Mouse (Mus musculus) midbrain, embryonic 16.5 days (tissue): ENCODE measurements around the gene Ube2l6. TPM values are rescaled to one million over a fixed set of nuclear protein-coding genes. Genes with fewer than 3 reads are reported as not detected.

Experiments used
- ATAC-seq: fragments of 200-750 bp; cut with Nextera tagmentation; 2 replicates; pipeline ENCODE4 v1.8.0; 2017; ENCODE audit warnings: moderate TSS enrichment
- H3K27ac ChIP-seq: fragments of 300-500 bp; sonication (generic); 2 replicates; pipeline ENCODE4 v1.5.1; 2014; ENCODE audit warnings: mild to moderate bottlenecking, low read length, mixed read lengths
- H3K27me3 ChIP-seq: fragments of 300-500 bp; sonication (generic); 2 replicates; pipeline ENCODE4 v1.6.1; 2014; ENCODE audit warnings: low read depth, low read length, mixed read lengths; ENCODE audit not compliant: control insufficient read depth, insufficient read depth
- H3K36me3 ChIP-seq: fragments of 300-500 bp; sonication (generic); 2 replicates; pipeline ENCODE4 v1.6.1; 2014; ENCODE audit warnings: mild to moderate bottlenecking, low read length, moderate library complexity, mixed read lengths; ENCODE audit not compliant: control insufficient read depth, insufficient read depth
- H3K4me1 ChIP-seq: fragments of 300-500 bp; sonication (generic); 2 replicates; pipeline ENCODE4 v1.6.1; 2014; ENCODE audit warnings: mild to moderate bottlenecking, low read length, mixed read lengths; ENCODE audit not compliant: control insufficient read depth, insufficient read depth
- H3K4me2 ChIP-seq: fragments of 300-500 bp; sonication (generic); 2 replicates; pipeline ENCODE4 v1.6.1; 2014; ENCODE audit warnings: mild to moderate bottlenecking, low read length, mixed read lengths
- H3K4me3 ChIP-seq: fragments of 300-500 bp; sonication (generic); 2 replicates; pipeline ENCODE4 v1.5.1; 2014; ENCODE audit warnings: low read depth, mild to moderate bottlenecking, low read length, moderate library complexity, mixed read lengths
- H3K9ac ChIP-seq: fragments of 300-500 bp; sonication (generic); 2 replicates; pipeline ENCODE4 v1.6.1; 2014; ENCODE audit warnings: low read depth, low read length, mixed read lengths
- H3K9me3 ChIP-seq: fragments of 300-500 bp; sonication (generic); replicated peaks from 2 replicates; pipeline ENCODE4 v1.6.1; 2014; ENCODE audit warnings: mild to moderate bottlenecking, low read length, mixed read lengths; ENCODE audit not compliant: control insufficient read depth, poor library complexity, severe bottlenecking
- WGBS: fragments of 180-500 bp; shearing (Covaris S2); extraction: QIAGEN DNeasy Blood & Tissue Kit; methylation state at CpG from one replicate; pipeline ENCODE4 v1.1.7; 2014; 5-methylcytosine and 5-hydroxymethylcytosine counted together
- polyA plus RNA-seq: library from polyadenylated mRNA; unstranded; fragments of >200 nt; fragmentation: Nextera tagmentation; extraction: Ambion mirVana; gene quantifications from 2 replicates; pipeline ENCODE4 v1.2.1, GENCODE M21; 2015

The Ube2l6 gene
- polyA plus RNA-seq, 1 experiment from 2014 or later = 22.9 TPM

- no peak overlapping the region for H3K27ac ChIP-seq
- H3K4me1 ChIP-seq = no peaks in the 10 kb centered on the region
- H3K27me3 ChIP-seq = no peaks in the 10 kb centered on the region
- no peak overlapping the region for H3K4me3 ChIP-seq
- WGBS = 67% methylated on average over 1 of the region's 1 CpGs
- H3K9ac ChIP-seq = no peak overlapping the region
- no peaks in the 10 kb centered on the region for H3K36me3 ChIP-seq
- no peaks in the 10 kb centered on the region for H3K9me3 ChIP-seq
- H3K4me2 ChIP-seq = no peak overlapping the region
- no peak for ATAC-seq
Observed at GRCm38 (mm10) chr2:84762818-84763217, 35.8 kb upstream of the Ube2l6 start.

DNA sequence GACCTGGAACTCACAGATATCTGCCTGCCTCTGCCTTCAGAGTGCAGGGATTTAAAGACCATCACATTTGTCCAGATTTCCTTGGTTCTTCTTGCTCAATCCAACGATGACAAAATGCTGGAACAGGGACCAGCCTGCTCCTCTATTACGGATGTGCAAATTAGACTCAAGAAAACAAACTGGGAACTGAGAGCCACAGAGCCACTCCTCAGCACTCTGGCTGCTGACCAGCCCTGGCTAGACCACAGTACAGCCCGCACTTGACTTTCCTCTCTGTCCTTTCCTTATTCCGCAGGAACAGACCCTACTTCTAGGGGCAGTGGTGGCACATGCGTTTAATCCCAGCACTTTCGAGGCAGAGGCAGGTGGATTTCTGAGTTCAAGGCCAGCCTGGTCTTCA lies 28.1 kb upstream of the Ube2l6 start:
- Histone ChIP-seq H3K9me3 (no peaks in the 10 kb centered on the region), H3K27me3 (no peaks in the 10 kb centered on the region), H3K9ac (no peak overlapping the region), H3K27ac (no peak overlapping the region), H3K36me3 (no peaks in the 10 kb centered on the region), H3K4me1 (peaks cover 4% of the 10 kb centered on the region), H3K4me2 (no peak overlapping the region), H3K4me3 (no peak overlapping the region)
- 87% methylated on average over 6 of the region's 6 CpGs for WGBS
- ATAC-seq = no peak

GRCm38 (mm10) chr2:84772454-84772853 lies 26.2 kb upstream of the Ube2l6 start:
- H3K27ac ChIP-seq = no peak overlapping the region
- no peaks in the 10 kb centered on the region for H3K27me3 ChIP-seq
- H3K4me1 ChIP-seq = peaks cover 6% of the 10 kb centered on the region
- no peak for ATAC-seq
- H3K36me3 ChIP-seq = no peaks in the 10 kb centered on the region
- 87% methylated on average over 4 of the region's 4 CpGs for WGBS
- H3K4me3 ChIP-seq = no peak overlapping the region
- no peak overlapping the region for H3K9ac ChIP-seq
- H3K9me3 ChIP-seq = no peaks in the 10 kb centered on the region
- no peak overlapping the region for H3K4me2 ChIP-seq

- Histone ChIP-seq H3K4me1 (peaks cover 8% of the 10 kb centered on the region), H3K4me3 (no peak overlapping the region), H3K9ac (no peak overlapping the region), H3K4me2 (no peak overlapping the region), H3K27me3 (no peaks in the 10 kb centered on the region), H3K27ac (no peak overlapping the region), H3K36me3 (no peaks in the 10 kb centered on the region), H3K9me3 (no peaks in the 10 kb centered on the region)
- ATAC-seq = no peak
- WGBS = 84% methylated on average over 5 of the region's 5 CpGs
Observed at GRCm38 (mm10) chr2:84773195-84773594, 25.4 kb upstream of the Ube2l6 start.

DNA sequence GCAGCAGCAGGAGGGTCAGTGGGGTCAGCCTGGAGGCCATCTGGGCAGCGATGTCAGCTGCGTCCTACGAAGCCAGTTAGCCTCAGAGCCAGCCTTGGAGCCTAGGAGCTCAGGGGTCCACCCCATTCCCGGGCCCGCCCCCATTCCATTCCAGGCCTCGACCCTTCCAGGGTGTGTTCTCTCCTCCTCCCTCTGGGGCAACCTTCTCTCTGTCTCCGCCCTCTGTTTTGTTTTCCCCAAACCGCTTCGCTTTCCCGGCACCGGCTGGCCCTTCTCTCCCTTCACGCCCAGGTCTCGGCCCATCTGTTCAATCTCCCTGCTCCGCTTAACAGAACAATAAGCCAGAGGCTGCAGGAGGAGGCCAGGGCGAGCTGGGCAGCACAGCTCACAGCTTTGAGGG lies 23.9 kb upstream of the Ube2l6 start:
- ATAC-seq = peak; percentile 55
- 1% methylated on average over 14 of the region's 15 CpGs for WGBS
- Histone ChIP-seq H3K27ac (peak overlapping the region; percentile 17; the same call in 1 of the 2 replicates), H3K4me1 (peaks cover 9% of the 10 kb centered on the region), H3K9ac (peak overlapping the region; percentile 68), H3K4me3 (peak overlapping the region; percentile 34), H3K27me3 (no peaks in the 10 kb centered on the region), H3K9me3 (no peaks in the 10 kb centered on the region), H3K4me2 (peak overlapping the region; percentile 59), H3K36me3 (no peaks in the 10 kb centered on the region)

DNA sequence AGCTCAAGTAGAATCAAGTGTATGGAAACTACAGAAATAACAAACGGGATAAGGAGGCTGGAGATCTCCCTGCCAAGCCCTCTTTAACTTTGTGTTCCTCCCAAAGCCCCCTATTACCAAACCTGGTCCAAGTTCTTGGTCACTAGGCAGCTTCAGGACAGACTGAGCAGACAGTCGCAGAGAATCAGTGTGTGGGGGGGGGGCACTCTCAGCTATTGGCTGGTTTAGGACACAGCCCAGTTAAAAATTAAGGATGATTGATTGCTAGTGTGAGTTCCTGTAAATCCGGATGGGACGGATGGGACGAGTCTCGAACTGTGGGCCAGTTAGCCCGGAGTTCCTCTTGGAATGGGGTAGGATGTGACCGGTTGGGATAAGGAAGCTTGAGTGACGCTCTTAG lies 23.4 kb upstream of the Ube2l6 start, which contains the start of gene Serping1:
Gene Serping1 (minus strand): TSS at position 204 of the 400 bp plus-strand sequence.
- H3K36me3 ChIP-seq = no peaks in the 10 kb centered on the region
- no peaks in the 10 kb centered on the region for H3K9me3 ChIP-seq
- peaks cover 9% of the 10 kb centered on the region for H3K4me1 ChIP-seq
- H3K27ac ChIP-seq = peak within 1 kb of the TSS; percentile 17; the same call in 1 of the 2 replicates
- 0 out of 2 replicates have a peak, but pooled peaks have one; percentile 11 for ATAC-seq
- 60% methylated on average over 9 of the region's 9 CpGs for WGBS
- peak within 1 kb of the TSS; percentile 34 for H3K4me3 ChIP-seq
- peak within 1 kb of the TSS; percentile 68 for H3K9ac ChIP-seq
- peak within 1 kb of the TSS; percentile 59 for H3K4me2 ChIP-seq
- no peaks in the 10 kb centered on the region for H3K27me3 ChIP-seq

- Histone ChIP-seq H3K4me2 (no peak overlapping the region), H3K27me3 (no peaks in the 10 kb centered on the region), H3K27ac (no peak overlapping the region), H3K9ac (no peak overlapping the region), H3K36me3 (no peaks in the 10 kb centered on the region), H3K4me3 (no peak overlapping the region), H3K9me3 (no peaks in the 10 kb centered on the region), H3K4me1 (peaks cover 9% of the 10 kb centered on the region)
- ATAC-seq = no peak
- WGBS = 83% methylated on average over 6 of the region's 6 CpGs
Observed at GRCm38 (mm10) chr2:84775665-84776064, 23.0 kb upstream of the Ube2l6 start.

DNA sequence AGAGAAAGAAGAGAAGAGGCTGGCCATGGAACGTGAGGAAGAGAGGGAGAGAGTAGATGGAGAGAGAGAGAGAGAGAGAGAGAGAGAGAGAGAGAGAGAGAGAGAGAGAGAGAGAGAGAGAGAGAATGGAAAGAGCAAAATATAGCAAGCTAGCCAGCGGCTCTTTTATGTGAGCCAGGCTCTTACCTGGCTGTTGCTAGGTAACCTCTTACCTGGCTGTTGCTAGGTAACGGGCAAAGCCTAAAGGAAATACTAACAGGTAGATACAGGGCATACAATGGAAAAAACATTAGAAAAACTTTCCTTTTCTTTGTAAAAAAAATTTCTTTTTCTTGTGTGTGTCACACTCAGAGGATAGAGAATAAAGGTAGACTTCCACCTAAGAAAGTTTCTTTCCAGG lies 20.9 kb upstream of the Ube2l6 start:
- H3K4me2 ChIP-seq = peak overlapping the region; percentile 31; the same call in 1 of the 2 replicates
- peaks cover 9% of the 10 kb centered on the region for H3K4me1 ChIP-seq
- no peaks in the 10 kb centered on the region for H3K9me3 ChIP-seq
- peak overlapping the region; percentile 88 for H3K27ac ChIP-seq
- no peak overlapping the region for H3K9ac ChIP-seq
- H3K27me3 ChIP-seq = no peaks in the 10 kb centered on the region
- WGBS = 42% methylated on average over 3 of the region's 3 CpGs
- H3K36me3 ChIP-seq = no peaks in the 10 kb centered on the region
- peak; percentile 90 for ATAC-seq
- no peak overlapping the region for H3K4me3 ChIP-seq

DNA sequence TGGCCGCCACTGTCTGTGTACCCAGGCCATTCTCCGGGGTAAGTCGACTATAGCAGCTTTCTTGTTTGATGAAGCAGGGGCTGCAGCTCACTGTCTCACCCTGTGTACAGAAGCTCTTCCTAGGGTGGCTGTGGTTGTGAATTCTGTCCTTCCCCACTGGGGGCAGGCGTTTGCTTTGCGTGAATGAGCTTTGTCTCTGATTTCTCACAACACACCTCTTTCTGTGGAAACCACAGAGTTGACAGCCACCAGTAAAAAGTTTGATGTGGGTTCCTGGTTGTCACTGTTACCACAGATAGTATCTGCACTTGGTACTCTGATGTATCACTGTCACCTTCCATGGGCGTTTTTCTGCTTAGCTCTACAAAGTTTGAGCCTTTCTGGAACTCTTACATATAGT lies 19.4 kb upstream of the Ube2l6 start:
- H3K4me1 ChIP-seq = peaks cover 9% of the 10 kb centered on the region
- no peaks in the 10 kb centered on the region for H3K36me3 ChIP-seq
- WGBS = 68% methylated on average over 6 of the region's 6 CpGs
- no peak for ATAC-seq
- H3K27ac ChIP-seq = no peak overlapping the region
- H3K4me3 ChIP-seq = no peak overlapping the region
- H3K27me3 ChIP-seq = no peaks in the 10 kb centered on the region
- no peak overlapping the region for H3K9ac ChIP-seq
- no peak overlapping the region for H3K4me2 ChIP-seq
- no peaks in the 10 kb centered on the region for H3K9me3 ChIP-seq
